Mouse (Mus musculus) ES-E14 (cell line): ENCODE measurements around the gene Fsd1.

Experiments used
- CHD2 ChIP-seq: IDR thresholded peaks from 2 replicates; pipeline ENCODE4 v1.6.1; 2014; ENCODE audit warnings: mild to moderate bottlenecking, low read depth, low read length, inconsistent platforms
- HCFC1 ChIP-seq: IDR thresholded peaks from 2 replicates; pipeline ENCODE4 v1.6.1; 2012; ENCODE audit warnings: low read length, inconsistent platforms, borderline replicate concordance; ENCODE audit not compliant: insufficient read depth
- MAFK ChIP-seq: IDR thresholded peaks from 2 replicates; pipeline ENCODE4 v1.6.1; 2014; ENCODE audit warnings: mild to moderate bottlenecking, low read depth, low read length, inconsistent platforms; ENCODE audit not compliant: insufficient read depth
- ZC3H11A ChIP-seq: IDR thresholded peaks from 2 replicates; pipeline ENCODE4 v1.6.1; 2012; ENCODE audit warnings: low read depth, mild to moderate bottlenecking, inconsistent platforms, low read length, borderline replicate concordance
- ZNF384 ChIP-seq: IDR thresholded peaks from 2 replicates; pipeline ENCODE4 v1.6.1; 2012; ENCODE audit warnings: low read depth, low read length, inconsistent platforms

GRCm38 (mm10) chr17:56008356-56009087, 22.2 kb downstream of the Fsd1 start:
- peak; percentile 84 for TF ChIP-seq CHD2
- TF ChIP-seq ZNF384: no peak
- no peak for TF ChIP-seq MAFK
- no peak for TF ChIP-seq ZC3H11A
- TF ChIP-seq HCFC1: no peak
